Mouse (Mus musculus): ENCODE data around the gene Ppp4r1.

GRCm38 (mm10) chr17:65866201-65866600, 83.8 kb downstream of the Ppp4r1 start:
- TF ChIP-seq CTCF (IDR thresholded peaks at IDR 0.05; ENCODE audit: control insufficient read depth, insufficient read depth, low read length) (no peak), POLR2A (IDR thresholded peaks at IDR 0.05; ENCODE audit: borderline replicate concordance, control insufficient read depth, low read depth, low read length) (no peak)

Measured in bone marrow, adult 2 months (tissue).